Mouse (Mus musculus): ENCODE measurements around the gene Rcc1l.

GRCm38 (mm10) chr5:134166642-134167041 lies 9.9 kb downstream of the Rcc1l start:
- TF ChIP-seq CTCF (IDR thresholded peaks at IDR 0.05; ENCODE audit: extremely low read depth, insufficient read length, insufficient replicate concordance, low read depth, low read length) = no peak
- TF ChIP-seq POLR2A (IDR thresholded peaks at IDR 0.05; ENCODE audit: low read depth, low read length) = no peak
